Mouse (Mus musculus): ENCODE measurements around the gene Zfp282. TPM values are rescaled to one million over a fixed set of nuclear protein-coding genes. Genes with fewer than 3 reads are reported as not detected.

Gene Zfp282
- polyA plus RNA-seq, 1 experiment from 2014 or later = 22.8 TPM

DNA sequence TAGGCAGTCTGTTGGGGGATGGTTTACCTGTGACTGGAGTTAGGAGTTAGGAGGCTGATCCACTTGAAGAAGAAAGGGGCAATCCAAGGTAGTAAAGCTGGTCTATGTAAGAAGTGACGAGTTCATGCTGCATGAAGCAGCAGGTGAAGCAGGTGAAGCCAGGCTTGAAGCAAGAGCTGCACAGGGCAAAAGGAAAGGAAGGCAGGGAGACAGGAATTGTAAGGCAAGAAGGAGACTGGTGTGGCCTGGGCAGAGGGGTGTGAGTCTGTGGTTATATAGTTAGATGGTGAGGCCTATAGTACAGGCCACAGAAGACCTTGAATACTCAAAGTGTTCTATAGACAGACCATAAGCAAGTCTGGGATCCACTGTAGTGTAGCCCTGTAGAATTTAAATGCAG lies 32.0 kb downstream of the Zfp282 start:
- 88% methylated on average over 1 of the region's 1 CpGs for WGBS
- Histone ChIP-seq H3K9ac (ENCODE audit: low read depth, low read length) (no peak overlapping the region), H3K27me3 (ENCODE audit: control insufficient read depth, insufficient read depth, low read depth, low read length) (no peaks in the 10 kb centered on the region), H3K36me3 (ENCODE audit: control insufficient read depth, insufficient read depth, low read length) (peaks cover 27% of the 10 kb centered on the region), H3K4me1 (ENCODE audit: control insufficient read depth, insufficient read depth, low read length) (no peaks in the 10 kb centered on the region), H3K4me2 (ENCODE audit: low read length) (no peak overlapping the region), H3K27ac (ENCODE audit: low read length) (no peak overlapping the region), H3K9me3 (replicated peaks; ENCODE audit: control insufficient read depth, low read length, poor library complexity, severe bottlenecking) (no peaks in the 10 kb centered on the region), H3K4me3 (ENCODE audit: low read depth, low read length) (no peak overlapping the region)
- no peak for ATAC-seq

DNA sequence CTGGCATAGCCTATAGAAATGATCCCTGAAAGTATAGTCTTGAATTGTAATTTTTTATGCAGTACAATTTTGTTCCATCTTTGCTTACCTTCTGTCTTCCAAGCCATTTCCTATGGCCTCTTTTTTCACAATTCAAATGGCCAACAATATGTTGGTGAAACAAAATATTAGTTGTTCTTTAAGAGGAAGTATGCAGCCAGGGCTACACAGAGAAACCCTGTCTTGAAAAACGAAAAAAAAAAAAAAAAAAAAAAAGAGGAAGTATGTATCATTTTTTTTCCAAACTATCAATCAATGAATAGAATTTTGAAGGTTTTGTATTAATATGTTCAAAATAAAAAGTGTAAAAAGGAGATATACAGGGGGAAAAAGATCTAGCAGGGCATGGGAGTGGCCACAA lies 34.6 kb downstream of the Zfp282 start:
- H3K4me1 ChIP-seq (ENCODE audit: control insufficient read depth, insufficient read depth, low read length) = no peaks in the 10 kb centered on the region
- H3K27me3 ChIP-seq (ENCODE audit: control insufficient read depth, insufficient read depth, low read depth, low read length) = no peaks in the 10 kb centered on the region
- no peak overlapping the region for H3K4me3 ChIP-seq (ENCODE audit: low read depth, low read length)
- H3K36me3 ChIP-seq (ENCODE audit: control insufficient read depth, insufficient read depth, low read length) = peaks cover 3% of the 10 kb centered on the region; the same call in 1 of the 2 replicates
- no peak overlapping the region for H3K27ac ChIP-seq (ENCODE audit: low read length)
- WGBS = 75% methylated on average over 1 of the region's 1 CpGs
- ATAC-seq = no peak
- H3K9me3 ChIP-seq (replicated peaks; ENCODE audit: control insufficient read depth, low read length, poor library complexity, severe bottlenecking) = no peaks in the 10 kb centered on the region
- H3K4me2 ChIP-seq (ENCODE audit: low read length) = no peak overlapping the region
- H3K9ac ChIP-seq (ENCODE audit: low read depth, low read length) = no peak overlapping the region

DNA sequence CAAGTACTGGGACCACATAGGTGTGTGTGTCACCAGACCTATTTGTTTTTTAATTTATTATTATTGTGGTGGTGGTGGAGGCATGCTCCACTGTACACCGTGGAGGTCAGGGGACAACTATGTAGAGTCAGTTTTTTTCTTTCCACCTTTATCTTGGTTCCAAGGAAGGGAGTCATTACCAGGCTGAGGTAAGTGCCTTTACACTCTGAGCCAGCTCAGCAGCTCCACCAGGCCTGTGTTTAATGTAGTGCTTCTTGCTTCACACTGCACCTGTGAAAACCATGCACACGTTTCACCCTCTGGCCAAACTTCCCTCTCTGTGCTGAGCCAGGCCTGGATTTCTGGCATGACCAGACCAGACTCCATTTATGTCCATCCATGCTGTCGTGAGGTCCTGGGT lies 36.0 kb downstream of the Zfp282 start:
- Histone ChIP-seq H3K27ac (ENCODE audit: low read length) (no peak overlapping the region), H3K9me3 (replicated peaks; ENCODE audit: control insufficient read depth, low read length, poor library complexity, severe bottlenecking) (no peaks in the 10 kb centered on the region), H3K4me1 (ENCODE audit: control insufficient read depth, insufficient read depth, low read length) (no peaks in the 10 kb centered on the region), H3K27me3 (ENCODE audit: control insufficient read depth, insufficient read depth, low read depth, low read length) (no peaks in the 10 kb centered on the region), H3K9ac (ENCODE audit: low read depth, low read length) (no peak overlapping the region), H3K4me2 (ENCODE audit: low read length) (no peak overlapping the region), H3K36me3 (ENCODE audit: control insufficient read depth, insufficient read depth, low read length) (no peaks in the 10 kb centered on the region), H3K4me3 (ENCODE audit: low read depth, low read length) (no peak overlapping the region)
- no peak for ATAC-seq
- 67% methylated on average over 3 of the region's 3 CpGs for WGBS

DNA sequence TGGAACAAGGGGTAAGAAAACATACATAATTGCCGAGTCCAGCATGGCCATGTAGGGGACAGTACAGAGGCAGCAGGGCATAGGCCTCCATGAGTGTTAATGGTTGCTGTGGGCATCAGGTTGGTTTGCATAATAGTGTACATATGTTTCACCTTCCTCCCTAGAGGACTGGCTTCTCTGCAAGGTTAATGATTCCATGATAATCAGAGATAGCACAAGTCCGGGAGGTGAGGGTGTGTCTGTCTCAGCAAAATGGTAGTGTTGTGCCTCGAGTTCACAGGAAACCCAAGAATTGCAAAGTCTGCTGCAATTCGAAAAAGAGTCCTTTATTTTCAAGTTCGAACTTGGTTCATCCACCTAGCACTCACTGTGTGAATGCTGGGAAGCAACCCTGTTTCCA lies 40.0 kb downstream of the Zfp282 start:
- no peaks in the 10 kb centered on the region for H3K27me3 ChIP-seq (ENCODE audit: control insufficient read depth, insufficient read depth, low read depth, low read length)
- ATAC-seq = no peak
- no peak overlapping the region for H3K9ac ChIP-seq (ENCODE audit: low read depth, low read length)
- 83% methylated on average over 5 of the region's 5 CpGs for WGBS
- H3K4me2 ChIP-seq (ENCODE audit: low read length) = no peak overlapping the region
- H3K4me3 ChIP-seq (ENCODE audit: low read depth, low read length) = no peak overlapping the region
- H3K4me1 ChIP-seq (ENCODE audit: control insufficient read depth, insufficient read depth, low read length) = peaks cover 10% of the 10 kb centered on the region
- H3K9me3 ChIP-seq (replicated peaks; ENCODE audit: control insufficient read depth, low read length, poor library complexity, severe bottlenecking) = no peaks in the 10 kb centered on the region
- H3K36me3 ChIP-seq (ENCODE audit: control insufficient read depth, insufficient read depth, low read length) = no peaks in the 10 kb centered on the region
- H3K27ac ChIP-seq (ENCODE audit: low read length) = no peak overlapping the region

GRCm38 (mm10) chr6:47918768-47919274 lies 41.8 kb downstream of the Zfp282 start:
- Histone ChIP-seq H3K36me3 (ENCODE audit: control insufficient read depth, insufficient read depth, low read length) (no peaks in the 10 kb centered on the region), H3K27ac (ENCODE audit: low read length) (no peak overlapping the region), H3K27me3 (ENCODE audit: control insufficient read depth, insufficient read depth, low read depth, low read length) (no peaks in the 10 kb centered on the region), H3K9me3 (replicated peaks; ENCODE audit: control insufficient read depth, low read length, poor library complexity, severe bottlenecking) (no peaks in the 10 kb centered on the region), H3K9ac (ENCODE audit: low read depth, low read length) (no peak overlapping the region), H3K4me1 (ENCODE audit: control insufficient read depth, insufficient read depth, low read length) (peaks cover 15% of the 10 kb centered on the region), H3K4me3 (ENCODE audit: low read depth, low read length) (no peak overlapping the region), H3K4me2 (ENCODE audit: low read length) (no peak overlapping the region)
- no peak for ATAC-seq
- 78% methylated on average over 3 of the region's 3 CpGs for WGBS

- WGBS = 27% methylated on average over 11 of the region's 11 CpGs
- Histone ChIP-seq H3K9ac (ENCODE audit: low read depth, low read length) (peak overlapping the region; percentile 85; the same call in 1 of the 2 replicates), H3K4me1 (ENCODE audit: control insufficient read depth, insufficient read depth, low read length) (peaks cover 15% of the 10 kb centered on the region), H3K27ac (ENCODE audit: low read length) (peak overlapping the region; percentile 95), H3K27me3 (ENCODE audit: control insufficient read depth, insufficient read depth, low read depth, low read length) (no peaks in the 10 kb centered on the region), H3K4me2 (ENCODE audit: low read length) (peak overlapping the region; percentile 58), H3K9me3 (replicated peaks; ENCODE audit: control insufficient read depth, low read length, poor library complexity, severe bottlenecking) (no peaks in the 10 kb centered on the region), H3K4me3 (ENCODE audit: low read depth, low read length) (peak overlapping the region; percentile 85), H3K36me3 (ENCODE audit: control insufficient read depth, insufficient read depth, low read length) (no peaks in the 10 kb centered on the region)
- ATAC-seq = peak; percentile 46
Measured at GRCm38 (mm10) chr6:47919646-47920446, 42.8 kb downstream of the Zfp282 start.

- no peaks in the 10 kb centered on the region for H3K9me3 ChIP-seq (replicated peaks; ENCODE audit: control insufficient read depth, low read length, poor library complexity, severe bottlenecking)
- H3K4me2 ChIP-seq (ENCODE audit: low read length) = peak within 1 kb of the TSS; percentile 73
- ATAC-seq = peak; percentile 97
- WGBS = under 1% methylated on average over 51 of the region's 67 CpGs
- H3K9ac ChIP-seq (ENCODE audit: low read depth, low read length) = peak within 1 kb of the TSS; percentile 85
- peak within 1 kb of the TSS; percentile 85 for H3K4me3 ChIP-seq (ENCODE audit: low read depth, low read length)
- H3K4me1 ChIP-seq (ENCODE audit: control insufficient read depth, insufficient read depth, low read length) = peaks cover 15% of the 10 kb centered on the region
- H3K27me3 ChIP-seq (ENCODE audit: control insufficient read depth, insufficient read depth, low read depth, low read length) = no peaks in the 10 kb centered on the region
- peak within 1 kb of the TSS; percentile 95 for H3K27ac ChIP-seq (ENCODE audit: low read length)
- H3K36me3 ChIP-seq (ENCODE audit: control insufficient read depth, insufficient read depth, low read length) = no peaks in the 10 kb centered on the region
Measured at GRCm38 (mm10) chr6:47920447-47921340, 43.7 kb downstream of the Zfp282 start, which contains the start of gene Zfp212. Zfp212 (plus strand) TSS chr6:47920476.

- peak overlapping the region; percentile 69; the same call in 1 of the 2 replicates for H3K9ac ChIP-seq (ENCODE audit: low read depth, low read length)
- no peak for ATAC-seq
- 50% methylated on average over 12 of the region's 12 CpGs for WGBS
Measured at GRCm38 (mm10) chr6:47942461-47942860, 65.5 kb downstream of the Zfp282 start.

More at GRCm38 (mm10) chr6:47942461-47942860, 65.5 kb downstream of the Zfp282 start:
- Histone ChIP-seq H3K36me3 (ENCODE audit: control insufficient read depth, insufficient read depth, low read length) (no peaks in the 10 kb centered on the region), H3K9me3 (replicated peaks; ENCODE audit: control insufficient read depth, low read length, poor library complexity, severe bottlenecking) (no peaks in the 10 kb centered on the region), H3K4me1 (ENCODE audit: control insufficient read depth, insufficient read depth, low read length) (peaks cover 7% of the 10 kb centered on the region; the same call in 1 of the 2 replicates), H3K27ac (ENCODE audit: low read length) (no peak overlapping the region), H3K27me3 (ENCODE audit: control insufficient read depth, insufficient read depth, low read depth, low read length) (no peaks in the 10 kb centered on the region), H3K4me2 (ENCODE audit: low read length) (peak overlapping the region; percentile 78), H3K4me3 (ENCODE audit: low read depth, low read length) (peak overlapping the region; percentile 45)

Data from midbrain, embryonic 16.5 days (tissue).